In the genomic region with DNA sequence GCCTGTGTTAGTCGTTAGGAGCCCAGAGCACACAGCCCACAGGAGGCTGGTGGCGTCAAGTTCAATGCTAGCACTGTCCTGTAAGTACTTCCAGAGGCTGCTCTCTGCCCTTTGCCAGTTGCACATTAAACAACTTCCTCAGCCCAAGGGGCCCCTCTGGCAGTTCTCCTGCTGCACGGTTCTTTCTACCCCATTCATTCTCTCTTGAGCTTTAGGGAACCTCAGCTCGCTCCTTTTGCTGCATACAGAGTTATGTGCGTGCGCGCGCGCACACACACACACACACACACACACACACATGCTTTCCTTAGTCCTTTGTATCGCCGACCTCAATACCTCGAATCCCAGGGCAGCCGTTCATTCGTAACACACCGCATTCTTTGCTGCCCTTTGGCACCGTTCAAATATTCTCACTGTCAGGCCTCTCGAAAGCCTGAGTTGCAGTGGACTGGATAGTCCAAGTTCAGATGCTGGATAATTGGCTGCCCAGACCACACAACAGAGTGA, we compare ENCODE assay signal across 10 mouse cellular contexts. TPM values are rescaled to one million over a fixed set of nuclear protein-coding genes. Genes with fewer than 3 reads are reported as not detected.
DNase-seq lines count a peak whose midpoint lies in the region; ATAC-seq and TF ChIP-seq lines count a peak whose summit lies in the region.
"Had no signal": no experiment of that assay in that cellular context is flagged by ENCODE, and none has a peak within 500 bp of the region (broad histone marks: within the 10 kb centered on the region; RNA-seq: fewer than 3 reads in every experiment).

No protein-coding gene starts in this region.

- H3K4me1 ChIP-seq in hindbrain, embryonic 10.5 days (replicated peaks) = peaks cover 32% of the 10 kb centered on the region
- H3K4me1 ChIP-seq in hindbrain, embryonic 13.5 days (replicated peaks) = peaks cover 13% of the 10 kb centered on the region
- peaks cover 12% of the 10 kb centered on the region for H3K4me1 ChIP-seq in cerebellum, adult 2 months (ENCODE audit: control insufficient read depth, insufficient read depth, low read length)

- 60% methylated on average over 17 of the region's 17 CpGs for WGBS in hindbrain, embryonic 10.5 days
- WGBS in hindbrain, embryonic 13.5 days = 36% methylated on average over 17 of the region's 17 CpGs
- 72% methylated on average over 17 of the region's 17 CpGs for WGBS in cerebellum, adult 2 months

- TF ChIP-seq POLR2A in cerebellum, adult 2 months (IDR thresholded peaks at IDR 0.05; ENCODE audit: borderline replicate concordance, insufficient read depth, low read length) = no peak

- H3K9ac ChIP-seq in hindbrain, embryonic 13.5 days = no peak overlapping the region

- no peak for ATAC-seq in hindbrain, embryonic 13.5 days (ENCODE audit: low FRiP score)
- peak; percentile 40 for ATAC-seq in granulocyte monocyte progenitor cell, adult 5-6 weeks (replicated peaks; ENCODE audit: poor library complexity, severe bottlenecking)

- DNase-seq in hindbrain, embryonic 10.5 days (ENCODE audit: low spot score) = peak; percentile 33
- DNase-seq in kidney, postnatal 25 days = peak; percentile 56 to 69
- peak; percentile 29 for DNase-seq in retina, embryonic 14.5 days (ENCODE audit: low spot score)
- no peak for DNase-seq in left cerebral cortex, postnatal 14 days (ENCODE audit: low spot score in 2 of 2)
- no peak for DNase-seq in gastrocnemius, adult 18-20 months (ENCODE audit: low spot score)
- DNase-seq in cerebellum, adult 2 months = no peak

- intact Hi-C loops in left cerebral cortex, postnatal 14 days (cut with DNase I) = no loop called here

- no peaks in the 10 kb centered on the region for H3K27me3 ChIP-seq in hindbrain, embryonic 10.5 days (ENCODE audit: insufficient read depth, poor library complexity, severe bottlenecking)
- 0 out of 2 replicates have a peak, but pooled peaks cover 3% of the 10 kb centered on the region for H3K27me3 ChIP-seq in hindbrain, embryonic 13.5 days
- H3K27me3 ChIP-seq in cerebellum, adult 2 months (ENCODE audit: control insufficient read depth, insufficient read depth, low read length) = no peaks in the 10 kb centered on the region
- H3K27me3 ChIP-seq: CH12.LX had no signal

- no peaks in the 10 kb centered on the region for H3K9me3 ChIP-seq in hindbrain, embryonic 10.5 days
- no peaks in the 10 kb centered on the region for H3K9me3 ChIP-seq in hindbrain, embryonic 13.5 days

- H3K4me3 ChIP-seq in hindbrain, embryonic 10.5 days = no peak overlapping the region
- H3K4me3 ChIP-seq in hindbrain, embryonic 13.5 days = no peak overlapping the region
- no peak overlapping the region for H3K4me3 ChIP-seq in cerebellum, adult 2 months (replicated peaks; ENCODE audit: insufficient read depth, low read depth, low read length)

- H3K4me2 ChIP-seq in hindbrain, embryonic 13.5 days = no peak overlapping the region

- no peak for TF ChIP-seq CTCF in cerebellum, adult 2 months (IDR thresholded peaks at IDR 0.05; ENCODE audit: borderline replicate concordance, insufficient read depth, low read depth, low read length)

- no peaks in the 10 kb centered on the region for H3K36me3 ChIP-seq in hindbrain, embryonic 10.5 days
- no peaks in the 10 kb centered on the region for H3K36me3 ChIP-seq in hindbrain, embryonic 13.5 days

- peak overlapping the region; percentile 56 for H3K27ac ChIP-seq in hindbrain, embryonic 10.5 days
- no peak overlapping the region for H3K27ac ChIP-seq in hindbrain, embryonic 13.5 days
- no peak overlapping the region for H3K27ac ChIP-seq in cerebellum, adult 2 months (ENCODE audit: insufficient read depth, low read length)
- H3K27ac ChIP-seq: macrophage had no signal

RNA-seq across cellular contexts. Expression of a gene that starts 45.2 kb away (rescaled TPM):
- polyA plus RNA-seq in hindbrain, embryonic 10.5 days (2016; fragmentation: Nextera tagmentation; extraction: Ambion mirVana) = 1.4 and 1.6 TPM in 2 replicates
- polyA plus RNA-seq in hindbrain, embryonic 13.5 days (2015; fragmentation: Nextera tagmentation; extraction: Ambion mirVana) = 1.6 TPM in 1 of 2 replicates, not detected in the other
- total RNA-seq in granulocyte monocyte progenitor cell, adult 5-6 weeks (2014; fragmentation: Nextera tagmentation) = not detected in 2 replicates
- total RNA-seq in granulocyte monocyte progenitor cell, adult 5-6 weeks (2017) = not detected in 2 replicates
- total RNA-seq in left cerebral cortex, postnatal 14 days (2021) = 1 to 10 TPM in 1 of 2 experiments, under 1 TPM in 1; 0.87 to 1.8 TPM
- not detected for total RNA-seq in gastrocnemius, adult 18-20 months (2021)
- 0.69 and 1.1 TPM in 2 replicates for polyA plus RNA-seq in cerebellum, adult 2 months (2012; rRNA removed)
- total RNA-seq: CH12.LX had no signal
- polyA plus RNA-seq: macrophage had no signal

Comparison
In these comparisons a context has a peak if more than half of its experiments do, and no peak if none do; other contexts are left out.
1. DNase-seq: peak in hindbrain, embryonic 10.5 days (single experiment), kidney, postnatal 25 days (2 of 2) and retina, embryonic 14.5 days (single experiment); none in left cerebral cortex, postnatal 14 days (0 of 2), gastrocnemius, adult 18-20 months (single experiment) and cerebellum, adult 2 months (0 of 2).